Mouse (Mus musculus): ENCODE measurements around the gene Pknox2. TPM values are rescaled to one million over a fixed set of nuclear protein-coding genes. Genes with fewer than 3 reads are reported as not detected.

Gene Pknox2
- total RNA-seq (2014; rRNA removed; ENCODE audit: low replicate concordance) (0.54 and 7.3 TPM in 2 replicates), polyA plus RNA-seq (2015; fragmentation: Nextera tagmentation; extraction: Ambion mirVana) (2.0 and 2.4 TPM in 2 replicates)

DNA sequence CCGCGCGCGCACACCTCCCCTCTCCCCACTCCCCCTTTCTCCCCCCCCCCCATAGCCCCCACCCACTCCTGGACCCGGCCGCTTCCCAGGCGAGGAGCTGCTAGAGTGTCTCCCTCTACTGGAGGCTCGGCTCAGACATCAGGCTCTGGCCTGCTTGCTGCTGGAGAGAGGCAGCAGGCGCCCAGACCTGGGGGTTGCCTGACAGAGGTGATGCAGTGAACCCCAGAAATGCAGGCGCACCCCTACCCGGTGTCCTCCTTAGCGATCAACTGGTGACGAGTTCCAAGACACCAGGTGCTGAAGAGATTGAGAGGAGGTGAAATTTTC is at the start of gene Pknox2:
Gene Pknox2, minus strand, starts transcription at position 49 of the 327 bp plus-strand sequence.
- Histone ChIP-seq H3K9ac (replicated peaks; ENCODE audit: low read depth, low read length) (peak within 1 kb of the TSS; percentile 56), H3K9me3 (replicated peaks; ENCODE audit: control insufficient read depth, low read length) (no peaks in the 10 kb centered on the region), H3K27ac (ENCODE audit: low read depth) (peak within 1 kb of the TSS; percentile 73), H3K4me3 (ENCODE audit: low read depth, low read length) (peak within 1 kb of the TSS; percentile 57), H3K4me1 (ENCODE audit: control insufficient read depth, insufficient read depth) (0 out of 2 replicates have a peak, but pooled peaks cover 6% of the 10 kb centered on the region), H3K4me2 (ENCODE audit: low read depth, low read length) (peak within 1 kb of the TSS; percentile 83), H3K36me3 (replicated peaks; ENCODE audit: control insufficient read depth, insufficient read depth, low read length) (no peaks in the 10 kb centered on the region), H3K27me3 (ENCODE audit: control insufficient read depth, insufficient read depth, low read length) (peaks cover 23% of the 10 kb centered on the region; the same call in 1 of the 2 replicates)
- no peak for TF ChIP-seq EP300 (IDR thresholded peaks at IDR 0.05; ENCODE audit: low read depth)
- peak; percentile 73 for TF ChIP-seq CTCF (IDR thresholded peaks at IDR 0.05; ENCODE audit: low read depth)
- DNase-seq (ENCODE audit: low spot score) (peak; percentile 74), ATAC-seq (ENCODE audit: insufficient read depth, low read depth) (peak; percentile 73)
- 2% methylated on average over 9 of the region's 13 CpGs for WGBS

DNA sequence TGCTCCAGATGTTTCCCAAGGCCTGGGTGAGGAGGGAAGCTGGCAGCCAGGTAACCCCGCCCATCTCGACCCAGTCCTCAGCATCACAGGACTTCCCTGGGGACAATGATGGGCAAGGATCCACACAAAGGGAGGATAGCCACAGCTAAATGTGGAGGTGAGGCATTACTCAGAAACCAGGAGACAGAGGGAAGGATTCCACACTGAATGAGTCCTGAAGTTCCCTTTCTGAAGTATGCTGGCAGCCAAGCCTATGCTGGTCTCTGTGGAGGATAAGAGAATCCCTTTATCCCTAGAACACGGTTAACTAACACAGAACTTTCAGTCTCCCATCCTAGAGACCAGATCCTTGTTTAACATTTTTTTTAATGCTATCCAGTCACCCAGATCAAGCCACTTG is 40.8 kb upstream of the Pknox2 start:
- TF ChIP-seq CTCF (IDR thresholded peaks at IDR 0.05; ENCODE audit: low read depth), result no peak
- TF ChIP-seq EP300 (IDR thresholded peaks at IDR 0.05; ENCODE audit: low read depth), result no peak
- no peaks in the 10 kb centered on the region for H3K27me3 ChIP-seq (ENCODE audit: control insufficient read depth, insufficient read depth, low read length)
- no peaks in the 10 kb centered on the region for H3K36me3 ChIP-seq (replicated peaks; ENCODE audit: control insufficient read depth, insufficient read depth, low read length)
- H3K27ac ChIP-seq (ENCODE audit: low read depth), result no peak overlapping the region
- WGBS, result 79% methylated on average over 3 of the region's 3 CpGs
- no peaks in the 10 kb centered on the region for H3K9me3 ChIP-seq (replicated peaks; ENCODE audit: control insufficient read depth, low read length)
- DNase-seq (ENCODE audit: low spot score) (no peak), ATAC-seq (ENCODE audit: insufficient read depth, low read depth) (no peak)
- H3K4me1 ChIP-seq (ENCODE audit: control insufficient read depth, insufficient read depth), result no peaks in the 10 kb centered on the region
- no peak overlapping the region for H3K4me3 ChIP-seq (ENCODE audit: low read depth, low read length)
- no peak overlapping the region for H3K9ac ChIP-seq (replicated peaks; ENCODE audit: low read depth, low read length)
- no peak overlapping the region for H3K4me2 ChIP-seq (ENCODE audit: low read depth, low read length)

DNA sequence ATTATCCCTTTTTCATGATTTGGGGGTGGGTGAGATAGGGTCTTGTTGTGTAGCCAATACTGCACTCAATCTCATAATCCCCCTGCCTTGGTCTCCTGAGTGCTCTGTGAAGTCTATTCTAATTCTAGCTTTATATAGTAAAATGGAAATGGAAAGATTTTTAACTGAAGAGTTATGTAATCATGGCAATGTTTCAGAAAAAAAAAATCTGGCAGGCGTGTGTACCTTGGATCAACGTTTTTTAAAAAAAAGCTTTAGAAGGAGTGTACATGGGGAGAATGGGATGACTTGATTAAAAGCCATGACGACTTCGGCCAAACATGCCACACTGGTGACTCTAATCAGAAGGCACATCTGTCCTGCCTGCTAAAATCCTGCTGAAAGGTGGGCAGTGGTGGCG is 40.2 kb upstream of the Pknox2 start:
- Histone ChIP-seq H3K9me3 (replicated peaks; ENCODE audit: control insufficient read depth, low read length) (no peaks in the 10 kb centered on the region), H3K9ac (replicated peaks; ENCODE audit: low read depth, low read length) (no peak overlapping the region), H3K36me3 (replicated peaks; ENCODE audit: control insufficient read depth, insufficient read depth, low read length) (no peaks in the 10 kb centered on the region), H3K4me2 (ENCODE audit: low read depth, low read length) (no peak overlapping the region), H3K4me1 (ENCODE audit: control insufficient read depth, insufficient read depth) (no peaks in the 10 kb centered on the region), H3K27ac (ENCODE audit: low read depth) (no peak overlapping the region), H3K4me3 (ENCODE audit: low read depth, low read length) (no peak overlapping the region), H3K27me3 (ENCODE audit: control insufficient read depth, insufficient read depth, low read length) (no peaks in the 10 kb centered on the region)
- DNase-seq (ENCODE audit: low spot score) (no peak), ATAC-seq (ENCODE audit: insufficient read depth, low read depth) (no peak)
- WGBS, result 75% methylated on average over 5 of the region's 5 CpGs
- TF ChIP-seq CTCF (IDR thresholded peaks at IDR 0.05; ENCODE audit: low read depth), result no peak
- no peak for TF ChIP-seq EP300 (IDR thresholded peaks at IDR 0.05; ENCODE audit: low read depth)

DNA sequence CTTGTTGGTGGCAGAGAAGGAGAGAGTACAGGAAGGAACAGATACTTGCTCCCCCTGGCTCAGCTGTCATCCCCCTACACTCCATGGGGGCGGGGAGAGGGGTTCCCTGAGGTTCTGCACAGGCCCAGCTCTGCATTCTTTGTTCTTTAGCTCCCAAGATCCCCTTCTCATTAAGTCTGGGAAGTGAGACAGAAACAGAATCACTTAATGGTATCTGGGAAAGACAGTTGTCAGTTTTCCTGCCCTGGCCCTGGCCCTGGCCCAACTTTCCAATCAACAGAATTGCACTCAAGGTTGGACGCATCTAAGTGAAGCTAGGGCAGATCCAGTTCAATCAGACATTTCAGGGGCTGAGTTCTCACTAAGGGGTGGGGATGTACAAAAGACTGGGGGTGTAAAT is 36.0 kb upstream of the Pknox2 start:
- H3K36me3 ChIP-seq (replicated peaks; ENCODE audit: control insufficient read depth, insufficient read depth, low read length), result no peaks in the 10 kb centered on the region
- H3K4me1 ChIP-seq (ENCODE audit: control insufficient read depth, insufficient read depth), result no peaks in the 10 kb centered on the region
- H3K9me3 ChIP-seq (replicated peaks; ENCODE audit: control insufficient read depth, low read length), result no peaks in the 10 kb centered on the region
- TF ChIP-seq CTCF (IDR thresholded peaks at IDR 0.05; ENCODE audit: low read depth) (no peak), EP300 (IDR thresholded peaks at IDR 0.05; ENCODE audit: low read depth) (no peak)
- no peaks in the 10 kb centered on the region for H3K27me3 ChIP-seq (ENCODE audit: control insufficient read depth, insufficient read depth, low read length)
- no peak overlapping the region for H3K4me3 ChIP-seq (ENCODE audit: low read depth, low read length)
- WGBS, result 34% methylated on average over 2 of the region's 2 CpGs
- no peak overlapping the region for H3K4me2 ChIP-seq (ENCODE audit: low read depth, low read length)
- DNase-seq (ENCODE audit: low spot score) (no peak), ATAC-seq (ENCODE audit: insufficient read depth, low read depth) (no peak)
- H3K9ac ChIP-seq (replicated peaks; ENCODE audit: low read depth, low read length), result no peak overlapping the region
- no peak overlapping the region for H3K27ac ChIP-seq (ENCODE audit: low read depth)

DNA sequence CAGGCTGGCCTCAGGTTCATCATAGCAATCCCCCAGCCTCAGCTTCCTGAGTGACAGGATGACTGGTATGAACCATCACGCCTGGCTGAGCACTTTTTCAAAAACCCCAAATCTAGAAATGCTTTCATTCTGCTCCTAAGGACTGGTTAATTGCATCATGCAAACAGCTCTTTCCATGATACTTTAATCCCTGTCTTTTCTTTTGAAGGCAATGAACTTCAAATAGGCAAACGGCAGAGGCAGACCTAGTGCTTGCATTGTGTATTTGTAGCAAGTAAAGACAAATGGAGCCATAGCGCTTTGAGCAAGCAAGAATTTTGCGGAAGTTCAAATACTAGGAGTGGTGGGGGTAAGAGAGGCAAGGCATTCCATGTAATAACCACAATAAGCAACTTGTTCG is 34.4 kb upstream of the Pknox2 start:
- TF ChIP-seq EP300 (IDR thresholded peaks at IDR 0.05; ENCODE audit: low read depth) (no peak), CTCF (IDR thresholded peaks at IDR 0.05; ENCODE audit: low read depth) (no peak)
- H3K9ac ChIP-seq (replicated peaks; ENCODE audit: low read depth, low read length), result no peak overlapping the region
- H3K4me1 ChIP-seq (ENCODE audit: control insufficient read depth, insufficient read depth), result no peaks in the 10 kb centered on the region
- no peak overlapping the region for H3K4me2 ChIP-seq (ENCODE audit: low read depth, low read length)
- H3K4me3 ChIP-seq (ENCODE audit: low read depth, low read length), result no peak overlapping the region
- ATAC-seq (ENCODE audit: insufficient read depth, low read depth), result no peak
- no peaks in the 10 kb centered on the region for H3K9me3 ChIP-seq (replicated peaks; ENCODE audit: control insufficient read depth, low read length)
- H3K36me3 ChIP-seq (replicated peaks; ENCODE audit: control insufficient read depth, insufficient read depth, low read length), result no peaks in the 10 kb centered on the region
- no peaks in the 10 kb centered on the region for H3K27me3 ChIP-seq (ENCODE audit: control insufficient read depth, insufficient read depth, low read length)
- no peak overlapping the region for H3K27ac ChIP-seq (ENCODE audit: low read depth)
- WGBS, result 79% methylated on average over 5 of the region's 5 CpGs
- DNase-seq (ENCODE audit: low spot score), result no peak

DNA sequence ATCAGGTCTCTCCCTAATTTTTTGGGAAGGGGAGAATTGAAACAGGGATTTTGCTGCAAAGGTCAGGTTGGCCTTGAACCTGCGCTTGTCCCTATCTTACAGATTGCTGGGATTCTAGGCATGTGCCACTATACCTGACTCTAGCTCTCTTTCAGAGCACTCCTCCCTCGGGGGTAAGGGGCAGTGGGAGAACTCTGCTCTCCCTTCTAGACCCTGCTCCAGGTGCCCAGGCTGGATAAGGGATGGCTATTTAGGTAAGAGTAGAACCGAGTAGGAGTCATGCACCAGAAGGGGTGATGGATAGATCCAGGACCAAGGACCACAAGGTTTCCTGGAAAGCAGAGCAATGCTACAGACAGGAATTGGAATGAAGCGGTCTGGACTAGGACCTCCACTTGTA is 32.4 kb upstream of the Pknox2 start:
- 76% methylated on average over 4 of the region's 4 CpGs for WGBS
- H3K4me2 ChIP-seq (ENCODE audit: low read depth, low read length), result no peak overlapping the region

More for the DNA sequence above, 32.4 kb upstream of the Pknox2 start:
- no peak for ATAC-seq (ENCODE audit: insufficient read depth, low read depth)
- 0 out of 2 replicates have a peak, but pooled peaks cover 5% of the 10 kb centered on the region for H3K4me1 ChIP-seq (ENCODE audit: control insufficient read depth, insufficient read depth)
- H3K36me3 ChIP-seq (replicated peaks; ENCODE audit: control insufficient read depth, insufficient read depth, low read length), result no peaks in the 10 kb centered on the region
- H3K9me3 ChIP-seq (replicated peaks; ENCODE audit: control insufficient read depth, low read length), result no peaks in the 10 kb centered on the region
- no peak overlapping the region for H3K4me3 ChIP-seq (ENCODE audit: low read depth, low read length)
- H3K27me3 ChIP-seq (ENCODE audit: control insufficient read depth, insufficient read depth, low read length), result no peaks in the 10 kb centered on the region
- H3K27ac ChIP-seq (ENCODE audit: low read depth), result no peak overlapping the region
- DNase-seq (ENCODE audit: low spot score), result no peak
- H3K9ac ChIP-seq (replicated peaks; ENCODE audit: low read depth, low read length), result no peak overlapping the region
- TF ChIP-seq EP300 (IDR thresholded peaks at IDR 0.05; ENCODE audit: low read depth) (no peak), CTCF (IDR thresholded peaks at IDR 0.05; ENCODE audit: low read depth) (no peak)
